Mouse (Mus musculus) heart, embryonic 13.5 days (tissue): ENCODE measurements around the gene Dmbt1. TPM values are rescaled to one million over a fixed set of nuclear protein-coding genes. Genes with fewer than 3 reads are reported as not detected.

Source experiments
- ATAC-seq: fragments of 200-750 bp; cut with Nextera tagmentation; 2 replicates; pipeline ENCODE4 v1.8.0; 2017; ENCODE audit warnings: moderate TSS enrichment; ENCODE audit not compliant: insufficient number of reproducible peaks, low FRiP score, low TSS enrichment; ENCODE audit errors: extremely low read depth
- H3K27ac ChIP-seq: fragments of 300-500 bp; sonication (generic); replicated peaks from 2 replicates; pipeline ENCODE4 v1.5.1; 2015; ENCODE audit warnings: moderate library complexity, mild to moderate bottlenecking, inconsistent platforms
- H3K27me3 ChIP-seq: fragments of 300-500 bp; sonication (generic); replicated peaks from 2 replicates; pipeline ENCODE4 v1.6.1; 2015; ENCODE audit warnings: mild to moderate bottlenecking, inconsistent platforms
- H3K36me3 ChIP-seq: fragments of 300-500 bp; sonication (generic); 2 replicates; pipeline ENCODE4 v1.6.1; 2015; ENCODE audit warnings: mild to moderate bottlenecking, inconsistent platforms
- H3K4me1 ChIP-seq: fragments of 300-500 bp; sonication (generic); 2 replicates; pipeline ENCODE4 v1.6.1; 2015; ENCODE audit warnings: inconsistent platforms
- H3K4me2 ChIP-seq: fragments of 300-500 bp; sonication (generic); 2 replicates; pipeline ENCODE4 v1.6.1; 2015; ENCODE audit warnings: inconsistent platforms, mild to moderate bottlenecking, moderate library complexity
- H3K4me3 ChIP-seq: fragments of 300-500 bp; sonication (generic); 2 replicates; pipeline ENCODE4 v1.5.1; 2015; ENCODE audit warnings: moderate library complexity, mild to moderate bottlenecking, inconsistent platforms
- H3K9ac ChIP-seq: fragments of 300-500 bp; sonication (generic); 2 replicates; pipeline ENCODE4 v1.6.1; 2015; ENCODE audit warnings: inconsistent platforms, mild to moderate bottlenecking, moderate library complexity
- H3K9me3 ChIP-seq: fragments of 300-500 bp; sonication (generic); 2 replicates; pipeline ENCODE4 v1.6.1; 2016; ENCODE audit warnings: inconsistent platforms
- WGBS: fragments of 180-500 bp; shearing (Covaris S2); methylation state at CpG from one replicate; pipeline ENCODE4 v1.1.7; 2015; ENCODE audit warnings: mixed read lengths; 5-methylcytosine and 5-hydroxymethylcytosine counted together
- polyA plus RNA-seq: library from polyadenylated mRNA; unstranded; fragments of >200 nt; fragmentation: Nextera tagmentation; extraction: Ambion mirVana; gene quantifications from 2 replicates; pipeline ENCODE4 v1.2.1, GENCODE M21; 2015

The Dmbt1 gene
- polyA plus RNA-seq, 1 experiment from 2014 or later = not detected

GRCm38 (mm10) chr7:131114434-131114833 is 82.6 kb downstream of the Dmbt1 start:
- ATAC-seq = no peak
- Histone ChIP-seq H3K27me3 (peaks cover 9% of the 10 kb centered on the region), H3K36me3 (no peaks in the 10 kb centered on the region), H3K4me3 (no peak overlapping the region), H3K9ac (no peak overlapping the region), H3K27ac (peak overlapping the region; percentile 50), H3K4me1 (peaks cover 14% of the 10 kb centered on the region), H3K4me2 (no peak overlapping the region), H3K9me3 (no peaks in the 10 kb centered on the region)
- 38% methylated on average over 2 of the region's 2 CpGs for WGBS

- no peak for ATAC-seq
- WGBS = 71% methylated on average over 2 of the region's 2 CpGs
- no peak overlapping the region for H3K4me2 ChIP-seq
Observed at GRCm38 (mm10) chr7:131122210-131122807, 90.5 kb downstream of the Dmbt1 start.

DNA sequence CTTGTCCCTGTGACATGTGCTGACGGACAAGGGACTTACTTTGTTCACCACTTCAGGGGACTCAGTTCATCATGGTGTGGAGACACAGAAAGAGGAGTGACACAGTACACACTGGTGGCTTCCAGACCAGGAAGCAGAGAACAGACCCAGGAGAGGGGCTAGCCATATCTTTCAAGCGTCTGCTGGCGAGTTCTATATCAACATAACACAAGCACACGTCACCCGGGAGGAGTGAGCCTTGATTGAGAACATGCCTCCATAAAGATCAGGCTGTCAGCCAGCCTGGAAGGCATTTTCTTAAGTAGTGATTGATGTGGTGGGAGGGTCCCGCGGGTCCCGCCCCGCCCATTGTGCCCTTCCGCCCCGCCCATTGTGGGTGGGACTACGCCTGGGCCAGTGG is 98.2 kb downstream of the Dmbt1 start:
- ATAC-seq = no peak; the same call in 1 of the 2 replicates
- 44% methylated on average over 12 of the region's 12 CpGs for WGBS
- no peak overlapping the region for H3K27ac ChIP-seq

More at GRCm38 (mm10) chr7:131122210-131122807, 90.5 kb downstream of the Dmbt1 start:
- H3K9ac ChIP-seq = no peak overlapping the region
- H3K4me3 ChIP-seq = no peak overlapping the region
- H3K36me3 ChIP-seq = no peaks in the 10 kb centered on the region
- H3K4me1 ChIP-seq = no peaks in the 10 kb centered on the region
- H3K27me3 ChIP-seq = peaks cover 9% of the 10 kb centered on the region; the same call in 1 of the 2 replicates
- H3K27ac ChIP-seq = no peak overlapping the region
- peaks cover 5% of the 10 kb centered on the region; the same call in 1 of the 2 replicates for H3K9me3 ChIP-seq

DNA sequence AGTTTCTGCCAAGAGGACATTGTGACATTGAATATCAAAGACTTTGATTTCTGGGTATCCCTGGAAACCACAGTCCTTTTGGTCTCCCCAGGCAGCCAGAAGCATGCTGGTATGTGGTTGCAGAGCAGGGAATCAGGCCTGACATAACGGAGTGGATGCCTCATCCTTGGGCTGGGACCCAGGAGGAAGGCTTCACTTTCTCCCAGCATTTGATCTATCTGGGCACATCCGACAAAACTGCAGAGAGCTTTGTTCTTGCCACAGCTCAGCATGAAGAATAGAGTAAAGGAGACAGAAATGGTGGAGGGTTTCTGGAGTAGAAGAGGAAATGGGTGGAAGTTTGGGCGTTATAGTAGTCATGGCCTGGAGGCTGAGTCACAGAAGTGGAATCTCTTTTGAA is 101.3 kb downstream of the Dmbt1 start:
- no peak for ATAC-seq
- 64% methylated on average over 3 of the region's 3 CpGs for WGBS
- Histone ChIP-seq H3K4me1 (peaks cover 3% of the 10 kb centered on the region; the same call in 1 of the 2 replicates), H3K36me3 (no peaks in the 10 kb centered on the region), H3K4me2 (no peak overlapping the region), H3K27ac (no peak overlapping the region), H3K9me3 (peaks cover 3% of the 10 kb centered on the region; the same call in 1 of the 2 replicates), H3K27me3 (peaks cover 35% of the 10 kb centered on the region), H3K9ac (no peak overlapping the region), H3K4me3 (no peak overlapping the region)

More for the DNA sequence above, 98.2 kb downstream of the Dmbt1 start:
- peaks cover 27% of the 10 kb centered on the region for H3K27me3 ChIP-seq
- no peak overlapping the region for H3K4me2 ChIP-seq
- H3K4me1 ChIP-seq = peaks cover 3% of the 10 kb centered on the region; the same call in 1 of the 2 replicates
- no peak overlapping the region for H3K4me3 ChIP-seq
- H3K36me3 ChIP-seq = no peaks in the 10 kb centered on the region
- H3K9ac ChIP-seq = no peak overlapping the region
- peaks cover 3% of the 10 kb centered on the region; the same call in 1 of the 2 replicates for H3K9me3 ChIP-seq

DNA sequence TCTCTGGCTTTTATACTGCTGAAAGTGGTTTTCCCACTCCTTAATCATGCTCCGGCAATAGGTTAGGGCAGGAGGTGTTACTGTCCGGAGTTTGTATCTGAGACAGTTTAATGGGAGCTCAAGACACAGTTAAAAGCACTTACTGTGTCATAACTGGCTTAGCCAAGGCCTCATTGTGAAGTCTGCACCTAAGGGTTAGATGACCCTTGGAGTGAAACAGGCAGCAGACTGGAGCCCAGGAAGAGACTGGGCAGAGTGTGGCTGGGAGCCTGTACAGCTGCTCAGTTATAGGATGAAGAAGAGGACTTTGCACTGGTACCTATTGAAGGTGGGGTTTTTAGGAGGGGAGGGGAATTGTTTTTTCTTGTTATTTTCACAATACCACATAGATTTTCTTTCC is 114.4 kb downstream of the Dmbt1 start, which contains the start of gene 4933402N03Rik:
TSS of gene 4933402N03Rik (minus strand) at position 101 of the 400 bp plus-strand sequence.
- no peak for ATAC-seq
- no peak within 1 kb of the TSS for H3K9ac ChIP-seq
- H3K4me2 ChIP-seq = no peak within 1 kb of the TSS
- H3K4me1 ChIP-seq = no peaks in the 10 kb centered on the region
- H3K36me3 ChIP-seq = no peaks in the 10 kb centered on the region
- H3K9me3 ChIP-seq = no peaks in the 10 kb centered on the region
- H3K27ac ChIP-seq = no peak within 1 kb of the TSS
- no peak within 1 kb of the TSS for H3K4me3 ChIP-seq
- 0 out of 2 replicates have a peak, but pooled peaks cover 4% of the 10 kb centered on the region for H3K27me3 ChIP-seq
- 77% methylated on average over 2 of the region's 2 CpGs for WGBS

DNA sequence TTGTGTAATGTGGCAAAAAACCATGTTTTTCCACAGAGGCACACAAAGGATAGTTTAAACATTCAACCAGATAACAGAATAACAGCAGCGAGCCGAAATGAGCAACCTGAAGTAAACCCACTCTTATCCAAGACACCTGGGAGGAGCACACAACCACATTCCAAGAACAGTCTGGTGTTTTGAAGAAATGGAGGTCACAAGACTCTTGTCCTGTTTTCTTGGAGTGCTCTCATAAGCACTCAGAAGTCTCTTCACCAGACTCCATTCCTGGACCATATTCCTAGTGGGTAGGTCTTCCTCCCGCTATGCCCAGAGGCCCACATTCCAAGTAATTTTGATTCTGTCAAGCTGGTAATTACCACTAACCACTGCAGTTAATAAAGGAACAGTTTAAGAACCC is 118.3 kb downstream of the Dmbt1 start:
- H3K27ac ChIP-seq = no peak overlapping the region
- H3K4me2 ChIP-seq = no peak overlapping the region
- 74% methylated on average over 3 of the region's 3 CpGs for WGBS
- H3K9ac ChIP-seq = no peak overlapping the region
- peaks cover 6% of the 10 kb centered on the region; the same call in 1 of the 2 replicates for H3K4me1 ChIP-seq
- no peaks in the 10 kb centered on the region for H3K36me3 ChIP-seq
- no peak for ATAC-seq
- peaks cover 4% of the 10 kb centered on the region; the same call in 1 of the 2 replicates for H3K27me3 ChIP-seq
- H3K9me3 ChIP-seq = no peaks in the 10 kb centered on the region
- H3K4me3 ChIP-seq = no peak overlapping the region

- H3K27ac ChIP-seq = no peak overlapping the region
- peaks cover 4% of the 10 kb centered on the region; the same call in 1 of the 2 replicates for H3K27me3 ChIP-seq
- no peaks in the 10 kb centered on the region for H3K36me3 ChIP-seq
- 62% methylated on average over 5 of the region's 5 CpGs for WGBS
- no peak overlapping the region for H3K4me2 ChIP-seq
- no peak overlapping the region for H3K4me3 ChIP-seq
- ATAC-seq = no peak
- no peak overlapping the region for H3K9ac ChIP-seq
- no peaks in the 10 kb centered on the region for H3K9me3 ChIP-seq
- peaks cover 6% of the 10 kb centered on the region; the same call in 1 of the 2 replicates for H3K4me1 ChIP-seq
Observed at GRCm38 (mm10) chr7:131153044-131153443, 121.2 kb downstream of the Dmbt1 start.

DNA sequence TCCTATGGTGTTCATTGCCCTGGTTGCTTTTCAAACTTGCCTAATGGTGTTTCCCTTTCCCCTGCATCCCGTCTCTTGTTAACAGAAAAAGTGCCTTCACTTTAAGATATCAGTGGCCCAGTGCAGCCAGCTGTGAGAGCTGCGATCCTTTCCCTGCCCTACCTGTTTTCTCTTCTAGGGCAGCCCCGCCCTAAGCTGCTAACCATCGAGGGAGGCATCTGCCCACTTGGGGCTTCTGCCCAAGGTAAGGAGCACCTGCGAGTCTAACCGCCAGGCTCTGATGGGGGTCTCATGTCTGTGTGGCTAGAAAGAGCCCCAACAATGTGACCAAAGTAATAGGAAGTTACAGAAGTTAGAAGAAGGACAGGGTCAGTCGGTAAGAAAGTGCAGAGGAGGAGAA is 130.4 kb downstream of the Dmbt1 start:
- ATAC-seq = no peak
- H3K27ac ChIP-seq = no peak overlapping the region
- H3K4me3 ChIP-seq = no peak overlapping the region
- 57% methylated on average over 7 of the region's 7 CpGs for WGBS
- no peaks in the 10 kb centered on the region for H3K9me3 ChIP-seq
- H3K4me2 ChIP-seq = no peak overlapping the region
- H3K4me1 ChIP-seq = no peaks in the 10 kb centered on the region
- no peak overlapping the region for H3K9ac ChIP-seq
- H3K36me3 ChIP-seq = no peaks in the 10 kb centered on the region
- no peaks in the 10 kb centered on the region for H3K27me3 ChIP-seq

- Histone ChIP-seq H3K4me2 (no peak overlapping the region), H3K9me3 (no peaks in the 10 kb centered on the region), H3K4me1 (no peaks in the 10 kb centered on the region), H3K27ac (no peak overlapping the region), H3K4me3 (no peak overlapping the region), H3K9ac (no peak overlapping the region), H3K36me3 (no peaks in the 10 kb centered on the region), H3K27me3 (no peaks in the 10 kb centered on the region)
- ATAC-seq = no peak
- 68% methylated on average over 3 of the region's 3 CpGs for WGBS
Observed at GRCm38 (mm10) chr7:131167771-131168170, 135.9 kb downstream of the Dmbt1 start.

DNA sequence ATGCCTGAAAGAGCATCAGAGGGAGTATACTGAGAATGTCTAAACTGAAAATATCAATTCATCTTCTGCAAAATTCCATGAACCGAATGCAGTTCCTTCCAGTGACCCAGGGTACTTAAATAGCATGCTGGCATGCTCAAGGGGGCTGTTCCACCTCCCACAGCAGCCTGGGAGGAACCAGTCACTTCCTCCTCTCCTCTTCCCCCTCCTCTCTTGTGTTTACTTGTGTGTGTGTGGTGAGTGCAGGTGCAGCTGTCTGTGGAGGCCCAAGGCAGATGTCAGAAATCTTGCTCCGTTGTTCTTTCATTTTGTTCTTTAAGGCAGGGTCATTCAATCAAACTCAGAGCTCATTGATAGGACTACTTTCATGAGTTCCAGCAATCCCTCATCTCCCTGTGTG is 137.2 kb downstream of the Dmbt1 start:
- Histone ChIP-seq H3K4me1 (no peaks in the 10 kb centered on the region), H3K4me2 (no peak overlapping the region), H3K27me3 (no peaks in the 10 kb centered on the region), H3K9ac (no peak overlapping the region), H3K36me3 (no peaks in the 10 kb centered on the region), H3K4me3 (no peak overlapping the region), H3K27ac (no peak overlapping the region), H3K9me3 (no peaks in the 10 kb centered on the region)
- ATAC-seq = no peak
- WGBS = 49% methylated on average over 2 of the region's 2 CpGs
